Mouse (Mus musculus): Measurements from ENCODE around the gene Elovl1.

GRCm38 (mm10) chr4:118417112-118417797, 10.6 kb upstream of the Elovl1 start:
- no peak for TF ChIP-seq POLR2A (IDR thresholded peaks at IDR 0.05; ENCODE audit: insufficient read length, low read depth)
- no peak for TF ChIP-seq USF1 (IDR thresholded peaks at IDR 0.05; ENCODE audit: low read depth)

Measured in myocyte (in vitro differentiated cells).